Mouse (Mus musculus): ENCODE measurements around the gene Hs3st6.

DNA sequence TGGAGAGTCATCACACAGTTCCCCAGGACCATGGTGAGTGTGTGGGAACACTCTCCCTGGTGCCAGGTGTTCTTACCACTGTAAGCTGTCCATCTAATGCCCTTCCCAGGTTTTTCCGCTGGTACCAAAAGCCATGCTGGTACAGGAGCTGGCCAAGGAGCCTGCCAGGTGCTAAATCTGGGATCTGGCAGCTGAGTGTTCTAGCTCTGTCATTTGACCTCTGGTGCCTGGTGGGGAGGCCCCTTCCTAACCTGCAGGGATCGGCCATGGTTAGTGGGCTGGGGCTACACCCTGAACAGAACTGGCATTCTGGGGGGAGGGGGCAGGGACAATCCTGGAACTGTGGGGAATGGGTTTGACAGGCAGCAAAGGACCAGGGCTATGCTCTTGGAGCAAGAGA is 25.2 kb upstream of the Hs3st6 start, which contains the start of gene Rpl3l:
- TF ChIP-seq POLR2A (IDR thresholded peaks at IDR 0.05; ENCODE audit: extremely low read depth, insufficient read depth, low read length): no peak
- TF ChIP-seq CTCF (IDR thresholded peaks at IDR 0.05; ENCODE audit: extremely low read depth, insufficient read depth, low read length): no peak
